Mouse (Mus musculus): ENCODE measurements at regions not wholly inside any gene's neighbourhood (a gene's known extent, or its start where the extent isn't known, plus 50 kb on each side); places are given as distances from the start of the nearest gene placed in this dataset.

GRCm38 (mm10) chr7:40275078-40275477 is 623.0 kb upstream of the Vstm2b start:
- no peaks in the 10 kb centered on the region for H3K36me3 ChIP-seq (ENCODE audit: control insufficient read depth, insufficient read depth, low read length)
- no peak overlapping the region for H3K27ac ChIP-seq (ENCODE audit: low read length)
- H3K4me1 ChIP-seq (ENCODE audit: control insufficient read depth, insufficient read depth, low read length), result no peaks in the 10 kb centered on the region
- H3K9ac ChIP-seq (replicated peaks; ENCODE audit: low read depth, low read length), result no peak overlapping the region
- WGBS, result 74% methylated on average over 9 of the region's 9 CpGs
- no peak for ATAC-seq (ENCODE audit: insufficient number of reproducible peaks, insufficient read depth, low FRiP score, low read depth)
- no peaks in the 10 kb centered on the region for H3K27me3 ChIP-seq (ENCODE audit: control insufficient read depth, insufficient read depth, low read length)
- H3K9me3 ChIP-seq (ENCODE audit: control insufficient read depth, low read depth, low read length), result no peaks in the 10 kb centered on the region
- H3K4me3 ChIP-seq (ENCODE audit: low read depth, low read length), result no peak overlapping the region
- H3K4me2 ChIP-seq (replicated peaks; ENCODE audit: low read depth, low read length), result no peak overlapping the region

- no peak overlapping the region for H3K9ac ChIP-seq (replicated peaks; ENCODE audit: low read depth, low read length)
- no peak overlapping the region for H3K4me3 ChIP-seq (ENCODE audit: low read depth, low read length)
- no peak for ATAC-seq (ENCODE audit: insufficient number of reproducible peaks, insufficient read depth, low FRiP score, low read depth)
- no peaks in the 10 kb centered on the region for H3K36me3 ChIP-seq (ENCODE audit: control insufficient read depth, insufficient read depth, low read length)
- no peaks in the 10 kb centered on the region for H3K27me3 ChIP-seq (ENCODE audit: control insufficient read depth, insufficient read depth, low read length)
- no peaks in the 10 kb centered on the region for H3K4me1 ChIP-seq (ENCODE audit: control insufficient read depth, insufficient read depth, low read length)
- no peaks in the 10 kb centered on the region for H3K9me3 ChIP-seq (ENCODE audit: control insufficient read depth, low read depth, low read length)
- no peak overlapping the region for H3K4me2 ChIP-seq (replicated peaks; ENCODE audit: low read depth, low read length)
- WGBS, result 33% methylated on average over 4 of the region's 4 CpGs
- no peak overlapping the region for H3K27ac ChIP-seq (ENCODE audit: low read length)
These were observed 622.5 kb upstream of the Vstm2b start for GRCm38 (mm10) chr7:40275658-40276057.

DNA sequence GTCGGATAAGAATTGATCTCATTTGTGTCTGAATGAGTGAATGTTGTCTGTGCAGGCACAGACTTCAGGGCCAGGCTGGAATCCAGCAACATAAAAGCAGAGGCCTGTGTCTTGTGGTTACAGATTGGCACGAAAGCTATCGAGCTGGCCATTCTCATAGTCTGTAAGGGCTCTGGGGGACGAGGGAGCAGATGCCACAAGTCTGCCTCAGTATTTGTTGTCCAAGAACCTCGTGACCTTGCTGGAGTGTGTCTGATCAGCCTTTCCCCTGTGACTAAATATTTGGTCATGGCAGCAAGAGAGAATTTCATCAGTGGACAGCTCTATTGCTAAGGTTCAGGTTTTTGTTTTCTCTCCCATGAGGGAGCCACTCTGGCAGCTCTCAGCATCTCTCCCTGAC is 622.0 kb upstream of the Vstm2b start:
- no peaks in the 10 kb centered on the region for H3K27me3 ChIP-seq (ENCODE audit: control insufficient read depth, insufficient read depth, low read length)
- ATAC-seq (ENCODE audit: insufficient number of reproducible peaks, insufficient read depth, low FRiP score, low read depth), result no peak
- WGBS, result 61% methylated on average over 5 of the region's 5 CpGs

DNA sequence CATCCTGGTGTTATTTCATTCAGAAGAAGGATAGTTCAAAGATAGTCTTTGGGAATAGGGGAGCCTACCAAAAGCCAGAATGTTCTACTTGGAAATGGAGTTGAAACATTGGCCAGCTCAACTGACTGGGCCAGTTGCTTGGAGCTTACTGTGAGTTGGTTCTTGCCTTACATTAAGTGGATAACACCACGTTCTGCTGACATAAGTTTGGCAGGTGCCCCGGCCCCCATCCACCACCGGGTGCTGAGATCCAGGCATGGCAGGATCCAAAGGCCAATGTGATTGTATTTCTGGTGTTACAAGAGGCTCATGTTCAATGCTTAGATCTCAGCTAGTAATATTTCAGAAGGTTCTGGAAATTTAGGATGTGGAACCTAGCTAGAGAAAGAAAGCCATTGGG is 608.0 kb upstream of the Vstm2b start:
- Histone ChIP-seq H3K9me3 (ENCODE audit: control insufficient read depth, low read depth, low read length) (no peaks in the 10 kb centered on the region), H3K27me3 (ENCODE audit: control insufficient read depth, insufficient read depth, low read length) (no peaks in the 10 kb centered on the region), H3K4me2 (replicated peaks; ENCODE audit: low read depth, low read length) (no peak overlapping the region), H3K9ac (replicated peaks; ENCODE audit: low read depth, low read length) (no peak overlapping the region), H3K36me3 (ENCODE audit: control insufficient read depth, insufficient read depth, low read length) (no peaks in the 10 kb centered on the region), H3K27ac (ENCODE audit: low read length) (no peak overlapping the region), H3K4me3 (ENCODE audit: low read depth, low read length) (no peak overlapping the region), H3K4me1 (ENCODE audit: control insufficient read depth, insufficient read depth, low read length) (no peaks in the 10 kb centered on the region)
- 88% methylated on average over 3 of the region's 3 CpGs for WGBS
- no peak for ATAC-seq (ENCODE audit: insufficient number of reproducible peaks, insufficient read depth, low FRiP score, low read depth)

More for the DNA sequence above, 622.0 kb upstream of the Vstm2b start:
- H3K36me3 ChIP-seq (ENCODE audit: control insufficient read depth, insufficient read depth, low read length), result no peaks in the 10 kb centered on the region
- no peak overlapping the region for H3K27ac ChIP-seq (ENCODE audit: low read length)
- no peak overlapping the region for H3K9ac ChIP-seq (replicated peaks; ENCODE audit: low read depth, low read length)
- no peak overlapping the region for H3K4me2 ChIP-seq (replicated peaks; ENCODE audit: low read depth, low read length)
- H3K4me3 ChIP-seq (ENCODE audit: low read depth, low read length), result no peak overlapping the region
- H3K4me1 ChIP-seq (ENCODE audit: control insufficient read depth, insufficient read depth, low read length), result no peaks in the 10 kb centered on the region
- H3K9me3 ChIP-seq (ENCODE audit: control insufficient read depth, low read depth, low read length), result no peaks in the 10 kb centered on the region

GRCm38 (mm10) chr7:40310558-40310957 is 587.6 kb upstream of the Vstm2b start:
- Histone ChIP-seq H3K9me3 (ENCODE audit: control insufficient read depth, low read depth, low read length) (no peaks in the 10 kb centered on the region), H3K9ac (replicated peaks; ENCODE audit: low read depth, low read length) (no peak overlapping the region), H3K4me1 (ENCODE audit: control insufficient read depth, insufficient read depth, low read length) (no peaks in the 10 kb centered on the region), H3K27ac (ENCODE audit: low read length) (no peak overlapping the region), H3K36me3 (ENCODE audit: control insufficient read depth, insufficient read depth, low read length) (no peaks in the 10 kb centered on the region), H3K4me3 (ENCODE audit: low read depth, low read length) (no peak overlapping the region), H3K27me3 (ENCODE audit: control insufficient read depth, insufficient read depth, low read length) (no peaks in the 10 kb centered on the region), H3K4me2 (replicated peaks; ENCODE audit: low read depth, low read length) (no peak overlapping the region)
- ATAC-seq (ENCODE audit: insufficient number of reproducible peaks, insufficient read depth, low FRiP score, low read depth), result no peak
- WGBS, result 29% methylated on average over 2 of the region's 2 CpGs

DNA sequence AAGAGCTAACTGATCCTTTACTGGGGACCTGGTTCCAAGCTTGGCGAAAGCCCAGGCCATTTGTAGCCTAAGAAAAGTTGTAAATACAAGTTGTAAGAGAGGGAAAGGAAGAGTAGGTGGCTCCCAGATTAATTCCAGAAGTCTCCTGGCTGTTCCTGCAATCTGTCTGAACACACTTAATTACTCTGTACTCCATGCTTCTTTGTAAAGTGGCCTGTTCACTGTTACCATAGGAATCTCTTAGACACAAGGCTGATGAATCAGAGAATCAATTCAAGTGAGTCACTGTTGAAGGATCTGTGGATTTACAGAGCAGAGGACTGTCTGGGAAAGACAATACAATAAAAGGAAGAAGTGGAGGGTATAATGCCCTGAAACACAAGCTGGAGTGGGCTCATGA is 577.0 kb upstream of the Vstm2b start:
- Histone ChIP-seq H3K4me2 (replicated peaks; ENCODE audit: low read depth, low read length) (no peak overlapping the region), H3K9me3 (ENCODE audit: control insufficient read depth, low read depth, low read length) (no peaks in the 10 kb centered on the region), H3K36me3 (ENCODE audit: control insufficient read depth, insufficient read depth, low read length) (no peaks in the 10 kb centered on the region), H3K4me3 (ENCODE audit: low read depth, low read length) (no peak overlapping the region), H3K9ac (replicated peaks; ENCODE audit: low read depth, low read length) (no peak overlapping the region), H3K27me3 (ENCODE audit: control insufficient read depth, insufficient read depth, low read length) (no peaks in the 10 kb centered on the region), H3K27ac (ENCODE audit: low read length) (no peak overlapping the region), H3K4me1 (ENCODE audit: control insufficient read depth, insufficient read depth, low read length) (no peaks in the 10 kb centered on the region)
- ATAC-seq (ENCODE audit: insufficient number of reproducible peaks, insufficient read depth, low FRiP score, low read depth), result no peak
- WGBS, result 67% methylated on average over 1 of the region's 1 CpGs

GRCm38 (mm10) chr7:40325188-40325705 is 572.9 kb upstream of the Vstm2b start:
- Histone ChIP-seq H3K27ac (ENCODE audit: low read length) (no peak overlapping the region), H3K4me2 (replicated peaks; ENCODE audit: low read depth, low read length) (no peak overlapping the region), H3K9me3 (ENCODE audit: control insufficient read depth, low read depth, low read length) (no peaks in the 10 kb centered on the region), H3K9ac (replicated peaks; ENCODE audit: low read depth, low read length) (no peak overlapping the region), H3K4me1 (ENCODE audit: control insufficient read depth, insufficient read depth, low read length) (no peaks in the 10 kb centered on the region), H3K27me3 (ENCODE audit: control insufficient read depth, insufficient read depth, low read length) (no peaks in the 10 kb centered on the region), H3K36me3 (ENCODE audit: control insufficient read depth, insufficient read depth, low read length) (no peaks in the 10 kb centered on the region), H3K4me3 (ENCODE audit: low read depth, low read length) (no peak overlapping the region)
- 72% methylated on average over 3 of the region's 3 CpGs for WGBS
- ATAC-seq (ENCODE audit: insufficient number of reproducible peaks, insufficient read depth, low FRiP score, low read depth), result no peak

DNA sequence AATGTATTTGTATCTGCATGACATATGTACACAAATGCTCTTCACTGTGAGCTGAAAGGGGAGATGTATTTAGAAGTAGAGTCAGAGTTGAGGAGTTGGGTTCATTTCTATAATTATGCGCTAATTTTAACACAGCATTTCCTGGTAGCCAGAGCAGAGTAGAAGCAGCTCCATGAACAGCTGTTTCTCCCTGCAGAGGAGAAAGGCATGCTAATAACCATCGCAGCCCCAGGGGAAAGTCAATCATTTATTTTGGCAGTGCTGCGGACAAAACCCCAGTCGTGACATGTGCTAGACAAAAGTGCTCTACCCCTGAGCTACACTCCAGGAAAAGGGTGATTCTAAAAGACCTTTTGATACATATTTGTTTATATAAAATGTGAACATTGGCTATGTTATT is 565.7 kb upstream of the Vstm2b start:
- no peaks in the 10 kb centered on the region for H3K4me1 ChIP-seq (ENCODE audit: control insufficient read depth, insufficient read depth, low read length)
- no peaks in the 10 kb centered on the region for H3K36me3 ChIP-seq (ENCODE audit: control insufficient read depth, insufficient read depth, low read length)
- H3K27ac ChIP-seq (ENCODE audit: low read length), result no peak overlapping the region
- 33% methylated on average over 4 of the region's 4 CpGs for WGBS
- H3K9me3 ChIP-seq (ENCODE audit: control insufficient read depth, low read depth, low read length), result no peaks in the 10 kb centered on the region
- H3K4me2 ChIP-seq (replicated peaks; ENCODE audit: low read depth, low read length), result no peak overlapping the region
- ATAC-seq (ENCODE audit: insufficient number of reproducible peaks, insufficient read depth, low FRiP score, low read depth), result no peak
- H3K9ac ChIP-seq (replicated peaks; ENCODE audit: low read depth, low read length), result no peak overlapping the region
- no peaks in the 10 kb centered on the region for H3K27me3 ChIP-seq (ENCODE audit: control insufficient read depth, insufficient read depth, low read length)
- no peak overlapping the region for H3K4me3 ChIP-seq (ENCODE audit: low read depth, low read length)

DNA sequence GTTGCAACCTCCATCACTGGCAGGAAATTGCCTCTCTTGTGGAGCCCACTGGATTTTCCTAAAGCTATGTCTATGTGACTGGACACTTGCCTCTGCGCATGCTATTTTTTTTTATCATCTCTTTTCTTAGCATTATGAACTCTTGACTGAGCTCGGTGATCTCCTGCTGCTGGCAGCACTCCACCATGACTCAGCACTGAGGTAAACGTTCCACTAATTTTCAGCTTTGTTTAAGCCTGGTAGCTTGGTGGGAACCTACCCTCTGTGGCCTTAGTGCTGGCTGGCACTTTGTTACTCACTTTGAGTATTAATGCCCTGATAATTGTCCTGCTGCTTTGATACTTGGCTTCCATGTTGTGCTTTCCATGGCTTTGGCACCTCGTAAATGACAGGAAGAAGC is 545.8 kb upstream of the Vstm2b start:
- 64% methylated on average over 4 of the region's 4 CpGs for WGBS
- Histone ChIP-seq H3K9ac (replicated peaks; ENCODE audit: low read depth, low read length) (no peak overlapping the region), H3K4me1 (ENCODE audit: control insufficient read depth, insufficient read depth, low read length) (no peaks in the 10 kb centered on the region), H3K27me3 (ENCODE audit: control insufficient read depth, insufficient read depth, low read length) (no peaks in the 10 kb centered on the region), H3K36me3 (ENCODE audit: control insufficient read depth, insufficient read depth, low read length) (no peaks in the 10 kb centered on the region), H3K27ac (ENCODE audit: low read length) (no peak overlapping the region), H3K4me3 (ENCODE audit: low read depth, low read length) (no peak overlapping the region), H3K9me3 (ENCODE audit: control insufficient read depth, low read depth, low read length) (no peaks in the 10 kb centered on the region), H3K4me2 (replicated peaks; ENCODE audit: low read depth, low read length) (no peak overlapping the region)
- ATAC-seq (ENCODE audit: insufficient number of reproducible peaks, insufficient read depth, low FRiP score, low read depth), result no peak
